Mouse (Mus musculus): Measurements from ENCODE around the gene Cyp26b1. TPM values are rescaled to one million over a fixed set of nuclear protein-coding genes. Genes with fewer than 3 reads are reported as not detected.

The Cyp26b1 gene
- polyA plus RNA-seq, 1 experiment from 2014 or later: 6.4 TPM

DNA sequence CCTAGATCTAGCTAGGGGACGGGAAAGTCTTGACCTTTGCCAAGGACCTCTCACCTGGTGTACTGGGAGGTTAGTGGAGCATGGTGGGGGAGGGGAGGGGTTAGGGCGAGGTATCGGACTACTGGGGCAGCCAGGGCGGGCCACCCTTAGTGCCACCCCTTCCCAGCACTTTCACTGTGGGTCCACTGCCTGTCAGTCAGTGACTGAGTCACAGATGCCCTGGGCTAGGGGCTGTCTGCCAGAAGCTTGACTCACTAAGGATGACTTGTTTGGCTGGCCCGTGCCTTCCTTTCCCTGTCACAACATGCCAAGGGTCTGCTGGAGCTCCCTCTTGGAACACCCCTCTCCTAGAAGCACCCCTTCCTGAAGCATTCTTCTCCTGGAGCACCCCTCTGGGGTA is 28.5 kb downstream of the Cyp26b1 start:
- Histone ChIP-seq H3K4me1 (replicated peaks; ENCODE audit: control insufficient read depth, insufficient read depth) (no peaks in the 10 kb centered on the region), H3K36me3 (ENCODE audit: control insufficient read depth, insufficient read depth, low read length) (no peaks in the 10 kb centered on the region), H3K9ac (ENCODE audit: low read length) (no peak overlapping the region), H3K9me3 (ENCODE audit: control insufficient read depth, low read length) (no peaks in the 10 kb centered on the region), H3K4me3 (ENCODE audit: low read depth, low read length) (no peak overlapping the region), H3K27me3 (ENCODE audit: control insufficient read depth, insufficient read depth, low read length) (no peaks in the 10 kb centered on the region), H3K4me2 (replicated peaks; ENCODE audit: low read depth) (no peak overlapping the region), H3K27ac (replicated peaks) (no peak overlapping the region)
- TF ChIP-seq EP300 (optimal IDR thresholded peaks at IDR 0.05) (no peak), CTCF (IDR thresholded peaks at IDR 0.05; ENCODE audit: low read depth) (no peak)
- no peak for DNase-seq (ENCODE audit: low spot score)
- ATAC-seq (ENCODE audit: low FRiP score, low TSS enrichment): peak; percentile 64
- WGBS: 60% methylated on average over 5 of the region's 5 CpGs

GRCm38 (mm10) chr6:84562948-84563347 is 30.8 kb downstream of the Cyp26b1 start:
- no peaks in the 10 kb centered on the region for H3K36me3 ChIP-seq (ENCODE audit: control insufficient read depth, insufficient read depth, low read length)
- no peak overlapping the region for H3K27ac ChIP-seq (replicated peaks)
- DNase-seq (ENCODE audit: low spot score): no peak
- no peak for TF ChIP-seq CTCF (IDR thresholded peaks at IDR 0.05; ENCODE audit: low read depth)
- no peak for TF ChIP-seq EP300 (optimal IDR thresholded peaks at IDR 0.05)
- no peak overlapping the region for H3K9ac ChIP-seq (ENCODE audit: low read length)
- H3K9me3 ChIP-seq (ENCODE audit: control insufficient read depth, low read length): no peaks in the 10 kb centered on the region
- no peak overlapping the region for H3K4me2 ChIP-seq (replicated peaks; ENCODE audit: low read depth)
- no peak overlapping the region for H3K4me3 ChIP-seq (ENCODE audit: low read depth, low read length)
- no peaks in the 10 kb centered on the region for H3K27me3 ChIP-seq (ENCODE audit: control insufficient read depth, insufficient read depth, low read length)
- no peak for ATAC-seq (ENCODE audit: low FRiP score, low TSS enrichment)
- WGBS: 35% methylated on average over 4 of the region's 4 CpGs
- H3K4me1 ChIP-seq (replicated peaks; ENCODE audit: control insufficient read depth, insufficient read depth): no peaks in the 10 kb centered on the region

DNA sequence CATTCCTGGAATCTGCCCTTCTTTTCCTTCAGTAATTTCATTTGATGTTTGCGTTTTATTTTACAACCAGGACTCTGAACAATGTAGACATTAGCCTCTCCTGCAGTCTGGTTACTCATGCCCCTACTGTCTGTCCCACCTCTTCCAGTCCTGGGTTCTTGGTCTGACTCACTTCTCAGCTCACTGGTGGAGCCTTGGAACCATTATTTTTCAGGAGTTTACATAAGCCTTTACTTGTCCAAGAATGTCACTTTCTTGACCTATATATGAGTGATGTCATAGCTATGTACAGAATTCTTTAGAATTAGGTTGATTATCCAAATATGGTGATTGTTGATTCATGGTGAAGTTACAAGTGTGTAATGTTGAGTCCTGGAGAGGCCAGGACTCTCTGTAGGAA is 32.5 kb downstream of the Cyp26b1 start:
- Histone ChIP-seq H3K9me3 (ENCODE audit: control insufficient read depth, low read length) (no peaks in the 10 kb centered on the region), H3K27ac (replicated peaks) (no peak overlapping the region), H3K4me3 (ENCODE audit: low read depth, low read length) (no peak overlapping the region), H3K36me3 (ENCODE audit: control insufficient read depth, insufficient read depth, low read length) (no peaks in the 10 kb centered on the region), H3K9ac (ENCODE audit: low read length) (no peak overlapping the region), H3K4me1 (replicated peaks; ENCODE audit: control insufficient read depth, insufficient read depth) (no peaks in the 10 kb centered on the region), H3K27me3 (ENCODE audit: control insufficient read depth, insufficient read depth, low read length) (no peaks in the 10 kb centered on the region), H3K4me2 (replicated peaks; ENCODE audit: low read depth) (no peak overlapping the region)
- ATAC-seq (ENCODE audit: low FRiP score, low TSS enrichment) (no peak), DNase-seq (ENCODE audit: low spot score) (no peak)
- TF ChIP-seq EP300 (optimal IDR thresholded peaks at IDR 0.05) (no peak), CTCF (IDR thresholded peaks at IDR 0.05; ENCODE audit: low read depth) (no peak)
- 43% methylated on average over 1 of the region's 1 CpGs for whole genome bisulfite sequencing

GRCm38 (mm10) chr6:84549852-84550437 is 43.8 kb downstream of the Cyp26b1 start:
- Histone ChIP-seq H3K36me3 (ENCODE audit: control insufficient read depth, insufficient read depth, low read length) (no peaks in the 10 kb centered on the region), H3K27ac (replicated peaks) (no peak overlapping the region), H3K4me2 (replicated peaks; ENCODE audit: low read depth) (no peak overlapping the region), H3K9me3 (ENCODE audit: control insufficient read depth, low read length) (no peaks in the 10 kb centered on the region), H3K4me3 (ENCODE audit: low read depth, low read length) (no peak overlapping the region), H3K4me1 (replicated peaks; ENCODE audit: control insufficient read depth, insufficient read depth) (no peaks in the 10 kb centered on the region), H3K27me3 (ENCODE audit: control insufficient read depth, insufficient read depth, low read length) (no peaks in the 10 kb centered on the region), H3K9ac (ENCODE audit: low read length) (no peak overlapping the region)
- TF ChIP-seq EP300 (optimal IDR thresholded peaks at IDR 0.05): no peak
- no peak for TF ChIP-seq CTCF (IDR thresholded peaks at IDR 0.05; ENCODE audit: low read depth)
- ATAC-seq (ENCODE audit: low FRiP score, low TSS enrichment): no peak
- WGBS: 59% methylated on average over 9 of the region's 9 CpGs
- DNase-seq (ENCODE audit: low spot score): no peak

GRCm38 (mm10) chr6:84545428-84545827 is 48.3 kb downstream of the Cyp26b1 start:
- TF ChIP-seq CTCF (IDR thresholded peaks at IDR 0.05; ENCODE audit: low read depth): peak; percentile 66
- no peak for TF ChIP-seq EP300 (optimal IDR thresholded peaks at IDR 0.05)
- no peak for DNase-seq (ENCODE audit: low spot score)

DNA sequence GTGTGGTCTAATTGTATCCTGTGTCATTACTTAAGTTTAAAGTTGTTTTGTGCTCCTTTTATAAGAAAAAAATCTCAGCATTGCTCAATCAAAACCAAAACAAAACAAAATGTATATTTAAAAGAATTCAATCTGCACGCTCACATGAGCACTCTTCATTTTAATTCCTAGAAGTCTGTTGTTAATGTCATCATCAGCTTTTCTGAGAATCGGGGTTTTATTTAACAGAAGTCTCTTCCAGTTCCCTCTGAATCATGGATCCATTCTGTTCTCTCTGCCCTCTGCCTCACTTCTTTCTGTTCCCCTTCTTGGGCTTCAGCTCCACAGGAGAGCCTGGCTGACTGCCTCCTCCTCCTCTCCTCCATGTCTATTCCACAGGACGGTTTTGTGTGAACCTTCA is 49.3 kb downstream of the Cyp26b1 start:
- no peaks in the 10 kb centered on the region for H3K9me3 ChIP-seq (ENCODE audit: control insufficient read depth, low read length)
- TF ChIP-seq CTCF (IDR thresholded peaks at IDR 0.05; ENCODE audit: low read depth) (no peak), EP300 (optimal IDR thresholded peaks at IDR 0.05) (peak; percentile 15)
- DNase-seq (ENCODE audit: low spot score): no peak
- no peaks in the 10 kb centered on the region for H3K36me3 ChIP-seq (ENCODE audit: control insufficient read depth, insufficient read depth, low read length)
- no peak overlapping the region; the same call in 1 of the 2 replicates for H3K27ac ChIP-seq (replicated peaks)
- H3K4me2 ChIP-seq (replicated peaks; ENCODE audit: low read depth): no peak overlapping the region
- no peaks in the 10 kb centered on the region for H3K27me3 ChIP-seq (ENCODE audit: control insufficient read depth, insufficient read depth, low read length)
- WGBS: 56% methylated on average over 3 of the region's 3 CpGs
- no peak for ATAC-seq (ENCODE audit: low FRiP score, low TSS enrichment)
- no peak overlapping the region for H3K4me3 ChIP-seq (ENCODE audit: low read depth, low read length)
- H3K4me1 ChIP-seq (replicated peaks; ENCODE audit: control insufficient read depth, insufficient read depth): no peaks in the 10 kb centered on the region
- no peak overlapping the region for H3K9ac ChIP-seq (ENCODE audit: low read length)

More at GRCm38 (mm10) chr6:84545428-84545827, 48.3 kb downstream of the Cyp26b1 start:
- no peak overlapping the region for H3K4me2 ChIP-seq (replicated peaks; ENCODE audit: low read depth)
- H3K36me3 ChIP-seq (ENCODE audit: control insufficient read depth, insufficient read depth, low read length): no peaks in the 10 kb centered on the region
- H3K4me3 ChIP-seq (ENCODE audit: low read depth, low read length): no peak overlapping the region
- H3K27me3 ChIP-seq (ENCODE audit: control insufficient read depth, insufficient read depth, low read length): no peaks in the 10 kb centered on the region
- H3K9ac ChIP-seq (ENCODE audit: low read length): no peak overlapping the region
- ATAC-seq (ENCODE audit: low FRiP score, low TSS enrichment): no peak
- H3K9me3 ChIP-seq (ENCODE audit: control insufficient read depth, low read length): no peaks in the 10 kb centered on the region
- 67% methylated on average over 2 of the region's 2 CpGs for WGBS
- no peaks in the 10 kb centered on the region for H3K4me1 ChIP-seq (replicated peaks; ENCODE audit: control insufficient read depth, insufficient read depth)
- no peak overlapping the region for H3K27ac ChIP-seq (replicated peaks)
